Mouse (Mus musculus) E14TG2a.4 (cell line): ENCODE measurements at regions not wholly inside any gene's neighbourhood (a gene's known extent, or its start where the extent isn't known, plus 50 kb on each side); places are given as distances from the start of the nearest gene placed in this dataset.

Experiments
- CTCF ChIP-seq: conservative IDR thresholded peaks from 2 replicates; pipeline ENCODE4 v1.5.1; 2014; ENCODE audit warnings: low read length
- NANOG ChIP-seq: IDR thresholded peaks from 2 replicates; pipeline ENCODE4 v1.6.1; 2014; ENCODE audit warnings: borderline replicate concordance, low read length, mixed read lengths

- no peak for TF ChIP-seq CTCF
- no peak for TF ChIP-seq NANOG
Measured at GRCm38 (mm10) chr12:27823392-27823791, 481.0 kb upstream of the Sox11 start.
